In the genomic region with DNA sequence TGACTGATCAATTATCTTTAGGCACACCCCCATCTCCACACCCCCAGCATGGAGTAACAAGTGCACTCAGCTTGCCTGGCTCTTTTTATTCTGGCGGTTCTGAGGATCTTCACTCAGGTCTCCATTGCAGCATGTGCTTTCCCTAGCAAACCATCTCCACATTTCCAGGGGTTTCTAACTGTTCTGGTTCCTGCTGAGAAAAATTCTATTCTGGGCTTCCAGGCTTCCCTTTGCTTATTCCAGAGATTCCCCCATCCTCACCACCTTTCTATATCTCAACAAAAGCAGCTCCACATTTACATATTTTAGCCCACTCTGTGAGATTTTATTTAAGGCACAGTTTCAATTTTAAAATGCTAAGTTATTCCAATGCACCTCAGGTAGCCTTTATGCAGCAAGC, we compare ENCODE assay signal across 25 mouse cellular contexts. TPM values are rescaled to one million over a fixed set of nuclear protein-coding genes. Genes with fewer than 3 reads are reported as not detected.
DNase-seq lines count a peak whose midpoint lies in the region; ATAC-seq lines count a peak whose summit lies in the region.
"Had no signal": no experiment of that assay in that cellular context is flagged by ENCODE, and none has a peak within 500 bp of the region (broad histone marks: within the 10 kb centered on the region; RNA-seq: fewer than 3 reads in every experiment).

No protein-coding gene starts in this region.

- intact Hi-C loops in heart, postnatal 36 days (cut with DNase I): no loop called here

- DNase-seq in frontal cortex, postnatal 25 days (ENCODE audit: low spot score in 2 of 2): no peak
- DNase-seq in brain, adult 2 months (ENCODE audit: low read depth, low spot score): peak; percentile 31
- peak; percentile 19 for DNase-seq in telencephalon, adult 2 months (ENCODE audit: low read depth, low spot score)
- no peak for DNase-seq in heart, postnatal 36 days
- no peak for DNase-seq in cerebellum, adult 9-10 months
- DNase-seq: adrenal gland, adult 2 months; adrenal gland, adult 8-10 months; adrenal gland, postnatal 10 days; adrenal gland, postnatal 14 days; adrenal gland, postnatal 25 days; adrenal gland, postnatal 36 days; B cell, adult 2 months; cerebellum, adult 11 months; cerebellum, adult 11-12 months; cerebellum, adult 18-20 months; cerebellum, adult 2 months had no signal

- peak; percentile 76 for ATAC-seq in frontal cortex, adult (ENCODE audit: low TSS enrichment)
- ATAC-seq: activated CD4-positive, CD25-positive, alpha-beta regulatory T cell, adult 4 months; CD4-positive, CD25-positive, alpha-beta regulatory T cell, adult 4 months; Patski had no signal

RNA-seq across cellular contexts. Expression of a gene that starts 49.7 kb away (rescaled TPM):
- not detected for total RNA-seq in heart, postnatal 36 days (2021)
- total RNA-seq: adrenal gland, adult 18-20 months; adrenal gland, adult 2 months; adrenal gland, adult 8-10 months; adrenal gland, postnatal 10 days; adrenal gland, postnatal 14 days; adrenal gland, postnatal 25 days; adrenal gland, postnatal 36 days; adrenal gland, postnatal 4 days; CH12.LX; ES-E14; MEL had no signal

Comparison
In these comparisons a context has a peak if more than half of its experiments do, and no peak if none do; other contexts are left out.
1. DNase-seq: peak in brain, adult 2 months (single experiment) and telencephalon, adult 2 months (single experiment); none in frontal cortex, postnatal 25 days (0 of 2), heart, postnatal 36 days (0 of 2) and cerebellum, adult 9-10 months (single experiment).